Mouse (Mus musculus) lung, postnatal 0 days (tissue): ENCODE data around the gene Gm20388. TPM values are rescaled to one million over a fixed set of nuclear protein-coding genes. Genes with fewer than 3 reads are reported as not detected.

ENCODE experiments used
- ATAC-seq: fragments of 200-750 bp; cut with Nextera tagmentation; 2 replicates; pipeline ENCODE4 v1.8.0; 2017; ENCODE audit warnings: moderate library complexity
- DNase-seq: peaks from one replicate; pipeline ENCODE4 v3.0.0-alpha.2; 2016; ENCODE audit warnings: low spot score
- H3K27ac ChIP-seq: fragments of 300-500 bp; sonication (generic); 2 replicates; pipeline ENCODE4 v1.5.1; 2014; ENCODE audit warnings: antibody characterized with exemption, mild to moderate bottlenecking, low read length, mixed read lengths
- H3K27me3 ChIP-seq: fragments of 300-500 bp; sonication (generic); replicated peaks from 2 replicates; pipeline ENCODE4 v1.6.1; 2014; ENCODE audit warnings: low read length, mixed read lengths; ENCODE audit not compliant: insufficient read depth
- H3K36me3 ChIP-seq: fragments of 300-500 bp; sonication (generic); 2 replicates; pipeline ENCODE4 v1.6.1; 2014; ENCODE audit warnings: low read length, mixed read lengths; ENCODE audit not compliant: insufficient read depth
- H3K4me1 ChIP-seq: fragments of 300-500 bp; sonication (generic); 2 replicates; pipeline ENCODE4 v1.6.1; 2014; ENCODE audit warnings: antibody characterized with exemption, low read depth, low read length, mixed read lengths; ENCODE audit not compliant: insufficient read depth
- H3K4me2 ChIP-seq: fragments of 300-500 bp; sonication (generic); replicated peaks from 2 replicates; pipeline ENCODE4 v1.6.1; 2014; ENCODE audit warnings: low read depth, mild to moderate bottlenecking, low read length, moderate library complexity, mixed read lengths
- H3K4me3 ChIP-seq: fragments of 300-500 bp; sonication (generic); 2 replicates; pipeline ENCODE4 v1.5.1; 2014; ENCODE audit warnings: low read depth, low read length
- H3K9ac ChIP-seq: fragments of 300-500 bp; sonication (generic); replicated peaks from 2 replicates; pipeline ENCODE4 v1.6.1; 2014; ENCODE audit warnings: low read depth, mild to moderate bottlenecking
- H3K9me3 ChIP-seq: fragments of 300-500 bp; sonication (generic); 2 replicates; pipeline ENCODE4 v1.6.1; 2016; ENCODE audit warnings: low read length, mixed read lengths
- CTCF ChIP-seq: IDR thresholded peaks from 2 replicates; pipeline ENCODE4 v1.5.1; 2016; ENCODE audit warnings: antibody characterized with exemption, mild to moderate bottlenecking
- EP300 ChIP-seq: IDR thresholded peaks from 2 replicates; pipeline ENCODE4 v1.6.1; 2016; ENCODE audit warnings: antibody characterized with exemption, mild to moderate bottlenecking, control low read depth
- WGBS: fragments of 180-500 bp; shearing (Covaris S2); extraction: QIAGEN DNeasy Blood & Tissue Kit; methylation state at CpG from one replicate; pipeline ENCODE4 v1.1.7; 2014; 5-methylcytosine and 5-hydroxymethylcytosine counted together
- polyA plus RNA-seq: library from polyadenylated mRNA; unstranded; fragments of >200 nt; fragmentation: Nextera tagmentation; extraction: Ambion mirVana; gene quantifications from 2 replicates; pipeline ENCODE4 v1.2.1, GENCODE M21; 2015

The Gm20388 gene
- polyA plus RNA-seq, 1 experiment from 2014 or later: not detected

DNA sequence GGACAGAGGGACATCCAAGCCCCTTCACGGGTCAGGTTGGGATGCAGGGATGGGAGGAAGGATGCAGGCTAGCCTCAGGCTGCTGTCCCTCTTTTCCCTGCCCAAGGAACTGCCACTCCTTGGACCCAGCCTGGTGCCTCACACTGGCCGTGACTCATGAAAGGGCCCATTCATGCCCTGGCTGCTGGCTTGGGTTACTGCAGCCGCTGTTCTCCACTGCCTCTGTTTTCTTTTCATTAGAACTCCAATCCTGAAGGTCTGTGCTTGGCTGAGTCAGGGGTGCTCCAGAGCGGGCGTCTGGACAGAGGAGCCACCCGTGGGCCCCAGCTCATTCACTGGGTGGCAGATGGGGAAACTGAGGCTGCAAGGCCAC lies 2314.0 kb downstream of the Gm20388 start:
- ATAC-seq: no peak
- Histone ChIP-seq H3K36me3 (no peaks in the 10 kb centered on the region), H3K9me3 (no peaks in the 10 kb centered on the region), H3K27ac (no peak overlapping the region), H3K4me2 (no peak overlapping the region), H3K27me3 (no peaks in the 10 kb centered on the region), H3K4me3 (no peak overlapping the region), H3K4me1 (no peaks in the 10 kb centered on the region), H3K9ac (no peak overlapping the region)
- TF ChIP-seq EP300: no peak
- peak; percentile 18; the same call in 1 of the 2 replicates for TF ChIP-seq CTCF
- 59% methylated on average over 6 of the region's 6 CpGs for WGBS
- DNase-seq: no peak

- no peaks in the 10 kb centered on the region for H3K36me3 ChIP-seq
- no peak overlapping the region for H3K9ac ChIP-seq
- ATAC-seq (0 out of 2 replicates have a peak, but pooled peaks have one; percentile 38), DNase-seq (no peak)
- no peak overlapping the region for H3K4me2 ChIP-seq
- no peaks in the 10 kb centered on the region for H3K4me1 ChIP-seq
- no peak overlapping the region for H3K4me3 ChIP-seq
- no peaks in the 10 kb centered on the region for H3K27me3 ChIP-seq
- H3K9me3 ChIP-seq: no peaks in the 10 kb centered on the region
- WGBS: 43% methylated on average over 10 of the region's 10 CpGs
- TF ChIP-seq EP300: no peak
- TF ChIP-seq CTCF: 0 out of 2 replicates have a peak, but pooled peaks have one; percentile 27
- no peak overlapping the region for H3K27ac ChIP-seq
These were observed 2314.8 kb downstream of the Gm20388 start for GRCm38 (mm10) chr8:122225446-122225845.

DNA sequence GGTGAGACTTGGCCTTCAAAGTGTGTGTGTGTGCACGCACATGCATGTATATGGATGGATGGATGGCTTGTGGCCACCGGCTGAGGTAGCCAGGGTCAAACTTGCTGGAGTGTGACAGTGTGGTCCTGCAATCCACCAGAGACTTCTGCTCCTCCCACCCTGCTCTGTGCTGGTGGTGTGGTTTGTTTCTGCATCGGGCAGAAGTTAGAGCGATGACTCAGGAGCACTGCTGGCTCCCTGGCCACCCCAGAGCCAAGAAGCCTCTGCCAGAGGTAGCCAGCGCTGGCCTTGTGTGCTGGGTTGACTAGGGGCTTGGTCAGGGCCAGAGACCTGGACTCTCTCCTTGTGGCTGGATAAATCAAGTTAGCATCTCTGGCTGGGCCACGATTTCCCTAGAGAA lies 2316.7 kb downstream of the Gm20388 start:
- H3K27me3 ChIP-seq: no peaks in the 10 kb centered on the region
- 85% methylated on average over 6 of the region's 6 CpGs for WGBS
- H3K4me1 ChIP-seq: no peaks in the 10 kb centered on the region
- no peaks in the 10 kb centered on the region for H3K9me3 ChIP-seq
- no peak for DNase-seq
- TF ChIP-seq EP300: no peak
- TF ChIP-seq CTCF: no peak
- H3K27ac ChIP-seq: no peak overlapping the region
- ATAC-seq: no peak
- H3K4me2 ChIP-seq: no peak overlapping the region
- H3K36me3 ChIP-seq: no peaks in the 10 kb centered on the region
- no peak overlapping the region for H3K9ac ChIP-seq
- no peak overlapping the region for H3K4me3 ChIP-seq

DNA sequence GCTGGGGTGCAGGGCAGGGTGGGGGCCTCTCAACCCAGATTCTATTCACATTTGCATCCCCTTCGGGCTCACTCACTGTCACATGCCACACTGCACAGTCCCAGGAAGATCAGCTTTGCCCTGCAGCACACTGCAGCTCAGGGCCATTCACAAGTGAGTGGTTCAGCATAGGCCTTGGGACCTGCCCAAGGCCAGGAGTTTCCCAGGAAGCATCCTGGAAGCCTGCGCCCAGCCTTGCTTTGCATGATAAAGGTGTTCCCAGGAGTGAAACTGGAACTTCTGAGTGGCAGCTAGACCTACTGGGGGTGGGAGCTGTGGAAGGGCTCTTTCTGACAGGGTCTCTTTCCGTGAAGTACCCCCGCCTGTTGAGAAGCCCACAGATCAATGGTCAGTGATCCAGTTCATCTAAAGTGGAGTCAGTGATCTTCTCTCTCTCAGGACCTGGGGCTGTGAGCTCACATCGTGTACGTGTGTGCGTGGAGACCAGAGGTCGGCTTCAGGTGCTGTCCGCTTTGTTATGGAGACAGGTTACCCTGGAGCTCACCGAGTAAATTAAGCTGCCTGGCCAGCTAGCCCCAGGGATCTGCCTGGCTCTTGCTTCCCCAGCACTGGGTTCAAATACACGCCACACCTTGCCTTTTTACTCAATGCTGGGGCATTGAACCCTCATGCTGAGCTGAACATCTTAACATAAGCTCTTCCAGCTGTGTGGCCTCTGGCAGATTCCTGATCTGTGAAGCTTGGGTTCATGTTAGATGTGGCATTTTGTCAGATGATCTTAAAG lies 2318.3 kb downstream of the Gm20388 start:
- Histone ChIP-seq H3K9me3 (no peaks in the 10 kb centered on the region), H3K4me3 (no peak overlapping the region), H3K27me3 (no peaks in the 10 kb centered on the region), H3K9ac (no peak overlapping the region), H3K4me1 (no peaks in the 10 kb centered on the region), H3K4me2 (no peak overlapping the region), H3K36me3 (no peaks in the 10 kb centered on the region), H3K27ac (no peak overlapping the region)
- ATAC-seq: no peak
- no peak for TF ChIP-seq EP300
- TF ChIP-seq CTCF: no peak
- no peak for DNase-seq
- 75% methylated on average over 11 of the region's 11 CpGs for WGBS

DNA sequence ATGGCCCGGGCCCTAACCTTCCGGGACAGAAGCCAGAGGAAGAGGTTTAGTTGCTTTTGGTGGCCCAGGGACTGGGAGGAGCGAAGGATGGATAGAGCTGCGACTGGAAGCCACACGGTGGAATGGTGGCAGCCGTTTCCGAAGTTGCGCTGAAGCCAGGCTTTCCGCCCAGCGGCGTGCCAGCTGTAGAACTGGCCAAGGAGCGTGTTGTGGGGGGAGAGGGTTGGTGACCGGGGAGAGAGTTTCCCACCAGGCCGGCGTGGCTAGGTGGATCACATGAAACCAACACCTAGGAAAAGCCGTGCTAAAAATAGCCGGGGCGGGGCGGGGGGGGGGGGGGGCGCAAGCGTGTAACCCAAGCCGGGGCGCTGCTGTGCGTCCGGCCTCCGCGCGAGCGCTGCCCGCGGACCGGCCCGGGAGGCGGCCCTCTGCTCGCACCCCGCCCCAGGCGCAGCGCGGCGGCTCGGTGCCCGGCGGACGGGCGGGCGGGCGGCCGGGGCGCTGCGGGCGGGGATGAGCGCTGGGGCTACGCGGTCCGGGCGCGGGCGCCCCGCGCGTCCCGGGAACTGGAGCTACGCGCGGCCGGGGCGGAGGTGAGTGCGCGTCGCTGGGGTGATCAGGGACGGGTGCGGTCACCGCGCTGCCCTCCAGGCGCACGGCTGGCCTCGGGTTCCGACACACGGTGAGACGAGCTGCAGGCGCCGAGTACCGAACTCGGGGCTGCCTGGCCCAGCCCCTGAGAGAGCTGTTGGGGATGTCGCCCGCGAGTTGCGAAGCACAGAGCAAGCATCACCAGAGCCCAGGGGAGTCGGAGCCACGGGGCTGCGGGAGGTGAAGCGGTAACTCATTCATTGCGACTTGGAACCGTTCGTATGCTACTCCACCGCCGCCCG lies 2319.4 kb downstream of the Gm20388 start:
- H3K9me3 ChIP-seq: no peaks in the 10 kb centered on the region
- 2% methylated on average over 59 of the region's 98 CpGs for WGBS
- H3K4me2 ChIP-seq: peak overlapping the region; percentile 85
- no peaks in the 10 kb centered on the region for H3K4me1 ChIP-seq
- H3K27ac ChIP-seq: no peak overlapping the region
- ATAC-seq (peak; percentile 20), DNase-seq (peak; percentile 24)
- H3K4me3 ChIP-seq: peak overlapping the region; percentile 48
- no peak overlapping the region for H3K9ac ChIP-seq
- no peak for TF ChIP-seq CTCF
- no peaks in the 10 kb centered on the region for H3K36me3 ChIP-seq
- no peaks in the 10 kb centered on the region for H3K27me3 ChIP-seq

- no peaks in the 10 kb centered on the region for H3K9me3 ChIP-seq
- no peaks in the 10 kb centered on the region for H3K36me3 ChIP-seq
- WGBS: 5% methylated on average over 32 of the region's 32 CpGs
- TF ChIP-seq CTCF (peak; percentile 89), EP300 (no peak)
- no peak overlapping the region for H3K9ac ChIP-seq
- peak overlapping the region; percentile 48 for H3K4me3 ChIP-seq
- DNase-seq: peak; percentile 55
- H3K27me3 ChIP-seq: no peaks in the 10 kb centered on the region
- peak overlapping the region; percentile 85 for H3K4me2 ChIP-seq
- H3K27ac ChIP-seq: no peak overlapping the region
- no peaks in the 10 kb centered on the region for H3K4me1 ChIP-seq
- peak; percentile 37 for ATAC-seq
These were observed 2320.2 kb downstream of the Gm20388 start for GRCm38 (mm10) chr8:122230712-122231337.
